Mouse (Mus musculus): ENCODE measurements around the gene Bbs7. TPM values are rescaled to one million over a fixed set of nuclear protein-coding genes. Genes with fewer than 3 reads are reported as not detected.
"Not testable (repeated sequence)": the region's sequence is repeated elsewhere in the genome, so short reads cannot be mapped to it uniquely, and the experiment has no call there.

Bbs7 gene
- total RNA-seq (2021), result 1 to 10 TPM; 6.7 to 7.7 TPM
- long read RNA-seq, experiment 1, partial matches to known transcripts, result 0 of 5 reads
- long read RNA-seq, experiment 1, other reads (novel, unspliced or antisense), result 0 of 5 reads
- long read RNA-seq, experiment 2, transcript Bbs7-203 (19 exons, 2,687 nt), result major isoform, 25 of 32 reads
- long read RNA-seq, experiment 2, partial matches to known transcripts, result 3 of 32 reads
- long read RNA-seq, experiment 2, other reads (novel, unspliced or antisense), result 4 of 32 reads

DNA sequence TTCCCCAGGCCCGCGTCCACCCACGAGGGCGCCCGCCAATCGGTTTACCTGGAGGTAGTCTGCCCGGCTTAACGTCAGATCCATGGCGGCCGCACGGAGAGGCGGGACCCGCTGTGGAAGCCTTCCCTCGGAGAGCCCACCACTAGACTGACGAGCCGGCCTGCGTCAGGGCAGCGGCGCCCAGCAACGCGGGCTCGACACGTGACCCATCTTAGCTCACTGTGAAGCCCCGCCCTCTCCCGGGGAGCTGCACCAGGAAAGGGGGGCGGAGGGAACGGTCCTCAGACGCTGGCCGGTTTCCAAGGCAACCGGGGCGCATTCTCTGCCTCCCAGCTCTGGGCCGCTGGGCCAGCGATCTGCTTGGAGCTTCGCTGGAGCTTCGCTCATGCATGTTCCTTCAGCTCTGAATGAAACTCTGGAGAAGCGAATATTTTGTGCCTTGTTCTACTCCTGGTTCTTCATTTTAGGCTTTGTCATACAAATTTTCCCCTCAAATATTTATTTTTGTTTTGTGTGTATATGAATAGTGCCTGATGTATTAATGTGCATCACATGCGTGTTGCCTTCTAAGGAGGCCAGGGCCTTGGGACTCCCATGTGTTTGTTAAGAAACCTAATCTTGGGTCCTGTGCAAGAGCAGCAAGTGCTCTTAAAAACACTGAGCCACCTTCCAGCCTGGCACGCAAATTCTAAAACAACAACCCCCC lies at the start of gene Bbs7:
Gene Bbs7 (minus strand): TSS at position 276 of the 706 bp plus-strand sequence.
- DNase-seq (ENCODE audit: low spot score in 2 of 2), result peak; percentile 91

GRCm38 (mm10) chr3:36645245-36645559 lies 31.9 kb upstream of the Bbs7 start:
- DNase-seq (ENCODE audit: low spot score in 2 of 2), result not testable (repeated sequence)

- DNase-seq (ENCODE audit: low spot score in 2 of 2), result no peak
These were observed 31.4 kb upstream of the Bbs7 start for GRCm38 (mm10) chr3:36644554-36645244.

GRCm38 (mm10) chr3:36643354-36643753 lies 30.1 kb upstream of the Bbs7 start:
- no peak for DNase-seq (ENCODE audit: low spot score in 2 of 2)

- no peak for DNase-seq (ENCODE audit: low spot score in 2 of 2)
These were observed 29.5 kb upstream of the Bbs7 start for GRCm38 (mm10) chr3:36642736-36643135.

- DNase-seq (ENCODE audit: low spot score in 2 of 2), result no peak
These were observed 27.5 kb upstream of the Bbs7 start for GRCm38 (mm10) chr3:36640787-36641186.

DNA sequence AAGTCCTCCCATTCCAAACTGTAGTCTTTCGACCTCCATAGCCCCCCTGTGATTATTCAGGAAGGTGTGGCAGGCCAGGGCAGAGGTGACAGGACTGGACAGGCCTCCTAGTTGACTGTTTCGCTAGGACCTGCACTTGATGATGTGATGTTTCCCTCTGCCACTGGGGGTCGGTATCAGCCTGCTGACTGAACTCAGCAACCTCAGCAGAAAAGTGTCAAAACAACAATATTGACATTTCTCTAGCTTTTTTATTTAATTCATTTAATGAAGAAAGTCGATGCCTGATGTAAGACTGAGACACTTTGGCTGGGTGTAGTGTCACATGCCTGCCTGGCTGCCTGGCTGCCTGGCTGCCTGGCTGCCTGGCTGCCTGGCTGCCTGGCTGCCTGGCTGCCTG lies 22.2 kb upstream of the Bbs7 start:
- no peak for DNase-seq (ENCODE audit: low spot score in 2 of 2)

DNA sequence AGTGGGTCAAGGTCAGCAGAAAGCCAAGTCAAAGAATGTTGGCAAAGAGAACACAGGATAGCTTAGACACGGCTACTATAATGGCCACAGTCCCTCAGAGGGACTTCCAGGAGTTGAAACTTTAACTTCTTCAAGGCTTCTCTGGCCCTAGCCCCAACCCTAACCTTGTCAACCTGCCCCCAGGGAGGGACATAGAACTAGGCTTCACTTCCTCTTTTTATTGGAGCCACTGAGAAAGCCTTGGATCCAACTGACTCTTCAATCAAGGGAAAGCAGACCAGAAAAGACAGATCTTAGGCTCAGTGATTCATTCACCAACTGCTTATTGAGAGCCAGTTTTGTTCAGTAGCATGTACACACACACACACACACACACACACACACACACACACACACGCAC lies 13.5 kb upstream of the Bbs7 start:
- no peak for DNase-seq (ENCODE audit: low spot score in 2 of 2)

GRCm38 (mm10) chr3:36618181-36618580 lies 4.9 kb upstream of the Bbs7 start:
- DNase-seq (ENCODE audit: low spot score in 2 of 2), result no peak

- no peak for DNase-seq (ENCODE audit: low spot score in 2 of 2)
These were observed 605 bp upstream of the Bbs7 start for GRCm38 (mm10) chr3:36613908-36614255.

DNA sequence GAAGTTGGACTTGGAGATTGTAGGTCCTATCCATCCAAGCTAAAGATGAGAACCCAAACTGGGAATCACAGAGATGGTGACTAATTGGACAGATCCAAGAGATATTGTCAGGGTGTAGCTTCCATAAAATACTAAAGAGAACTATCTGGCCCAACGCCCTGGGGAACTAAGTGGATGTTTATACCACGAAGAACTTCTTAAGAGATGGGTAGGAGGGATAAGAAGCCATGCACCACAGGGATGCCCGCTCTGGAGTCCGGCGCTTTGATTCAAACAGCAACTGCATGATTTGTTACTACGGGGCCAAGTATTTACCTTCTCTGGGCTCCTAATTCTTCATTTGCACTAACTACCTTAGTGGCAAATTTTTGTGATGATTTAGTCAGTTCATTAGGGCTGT lies 590 bp downstream of the Bbs7 start:
- no peak for DNase-seq (ENCODE audit: low spot score in 2 of 2)

- no peak for DNase-seq (ENCODE audit: low spot score in 2 of 2)
These were observed 7.1 kb downstream of the Bbs7 start for GRCm38 (mm10) chr3:36605894-36606783.

- not testable (repeated sequence) for DNase-seq (ENCODE audit: low spot score in 2 of 2)
These were observed 13.5 kb downstream of the Bbs7 start for GRCm38 (mm10) chr3:36599773-36600172.

DNA sequence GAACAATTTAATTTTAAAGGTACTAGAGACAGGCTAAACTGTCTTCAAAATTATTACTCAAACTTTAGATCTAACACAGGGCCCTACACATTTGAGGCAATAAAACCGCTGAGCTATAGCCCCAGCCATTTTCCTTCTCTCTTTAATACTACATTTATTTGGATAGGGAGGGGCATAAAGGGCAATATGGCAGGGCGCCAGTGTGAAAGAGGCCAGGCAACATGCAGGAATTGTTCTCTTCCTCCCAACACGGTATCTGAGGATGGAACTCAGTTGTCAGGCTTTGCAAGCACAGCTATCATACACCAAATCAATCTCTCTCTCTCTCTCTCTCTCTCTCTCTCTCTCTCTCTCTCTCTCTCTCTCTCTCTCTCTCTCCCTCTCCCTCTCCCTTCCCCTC lies 14.5 kb downstream of the Bbs7 start:
- no peak for DNase-seq (ENCODE audit: low spot score in 2 of 2)

DNA sequence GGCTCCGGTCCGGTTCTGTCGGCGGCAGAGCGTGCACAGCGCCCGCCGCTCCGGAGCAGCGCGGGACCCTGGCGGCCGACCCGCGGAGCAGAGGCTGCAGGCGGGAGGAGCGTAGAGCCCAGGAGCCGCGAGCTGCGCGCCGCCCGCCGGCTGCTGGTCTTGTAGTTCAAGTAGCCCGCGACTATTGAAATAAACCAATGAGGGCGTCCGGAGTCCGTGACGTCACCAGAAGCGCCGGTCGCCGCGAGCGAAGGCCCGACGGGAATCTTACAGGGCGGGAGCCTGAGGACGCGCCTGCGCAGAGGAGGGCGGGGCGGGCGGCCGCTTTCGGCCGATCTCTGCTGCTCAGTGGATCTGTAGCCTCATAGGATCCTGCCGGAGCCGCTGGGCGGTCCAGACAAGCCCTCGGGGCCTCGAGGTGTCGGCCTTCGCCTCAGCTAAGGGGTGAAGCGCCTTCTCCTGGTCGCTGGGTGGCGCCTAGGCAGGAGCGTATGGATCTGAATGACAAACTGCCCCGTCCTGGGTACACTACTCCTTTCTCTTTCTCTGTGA lies 41.4 kb downstream of the Bbs7 start, which contains the start of gene Ccna2:
Gene Ccna2 (minus strand): TSS at position 324 of the 552 bp plus-strand sequence.
- DNase-seq (ENCODE audit: low spot score in 2 of 2), result peak; percentile 94 to 95

- no peak for DNase-seq (ENCODE audit: low spot score in 2 of 2)
These were observed 41.9 kb downstream of the Bbs7 start for GRCm38 (mm10) chr3:36571361-36571826.

DNA sequence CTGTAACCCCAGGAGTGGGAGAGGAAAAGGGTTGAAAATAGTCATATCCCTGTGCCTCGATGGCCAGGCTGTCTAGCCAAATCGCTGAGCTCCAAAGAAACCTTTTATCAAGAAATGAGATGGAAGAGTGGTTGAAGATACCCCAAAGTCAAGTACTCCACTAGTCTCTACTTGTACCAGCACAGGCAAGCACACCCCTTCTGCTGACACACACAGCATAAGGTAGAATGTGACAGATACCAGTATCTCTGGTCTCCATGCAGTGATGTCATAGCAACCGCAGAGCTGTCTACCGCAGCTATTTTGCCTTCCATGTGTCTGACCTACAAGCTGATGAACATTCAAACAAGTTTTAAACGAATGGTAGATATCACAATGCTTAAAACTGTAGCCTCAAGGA lies 43.4 kb downstream of the Bbs7 start:
- DNase-seq (ENCODE audit: low spot score in 2 of 2), result no peak

DNA sequence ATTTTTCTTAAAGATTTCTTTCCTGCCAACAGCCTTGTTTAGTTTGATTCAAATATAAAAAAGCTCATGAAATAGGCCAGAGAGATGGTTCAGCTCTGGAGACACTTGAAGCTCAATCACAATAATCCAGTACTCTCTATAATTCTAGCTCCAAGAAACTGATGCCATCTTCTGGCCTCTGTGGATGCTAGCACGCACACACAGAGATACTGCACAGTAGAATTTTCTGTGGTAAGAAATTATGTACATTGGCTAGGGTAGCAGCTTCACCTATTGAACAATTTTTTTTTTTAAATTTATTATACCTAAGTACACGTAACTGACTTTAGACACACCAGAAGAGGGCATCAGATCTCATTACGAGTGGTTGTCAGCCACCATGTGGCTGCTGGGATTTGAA lies 49.6 kb downstream of the Bbs7 start:
- DNase-seq (ENCODE audit: low spot score in 2 of 2), result no peak

GRCm38 (mm10) chr3:36559606-36560005 lies 53.7 kb downstream of the Bbs7 start:
- no peak for DNase-seq (ENCODE audit: low spot score in 2 of 2)

DNA sequence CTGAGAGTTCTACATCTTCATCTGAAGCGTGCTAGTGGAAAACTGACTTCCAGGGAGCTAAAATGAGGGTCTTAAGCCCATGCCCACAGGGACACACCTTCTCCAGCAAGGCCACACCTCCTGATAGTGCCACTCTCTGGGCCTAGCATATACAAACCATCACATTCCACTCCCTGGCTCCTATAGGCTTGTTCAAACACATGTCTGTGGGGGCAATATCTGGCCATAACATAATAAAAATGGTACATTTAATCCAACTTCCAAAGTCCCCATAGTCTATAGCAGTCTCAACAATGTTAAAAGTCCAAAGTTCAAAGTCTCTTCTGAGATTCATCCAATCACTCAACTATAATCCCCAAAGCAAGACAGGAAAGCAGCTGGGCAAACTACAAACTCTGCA lies 55.7 kb downstream of the Bbs7 start:
- DNase-seq (ENCODE audit: low spot score in 2 of 2), result no peak

All from adrenal gland, adult 18-20 months (tissue).